Mouse (Mus musculus) midbrain, postnatal 0 days (tissue): ENCODE results near the gene Gtf2f2. TPM values are rescaled to one million over a fixed set of nuclear protein-coding genes. Genes with fewer than 3 reads are reported as not detected.
A peak's percentile ranks its signal among the peaks of the same experiment; 100 is the strongest.

Experiments used
- ATAC-seq: fragments of 200-750 bp; cut with Nextera tagmentation; 2 replicates; pipeline ENCODE4 v1.8.0; 2017; ENCODE audit warnings: moderate number of reproducible peaks, mild to moderate bottlenecking, moderate TSS enrichment, moderate library complexity; ENCODE audit not compliant: low FRiP score
- DNase-seq: peaks from one replicate; pipeline ENCODE4 v3.0.0-alpha.2; 2015; ENCODE audit warnings: low spot score
- H3K27ac ChIP-seq: fragments of 300-500 bp; sonication (generic); 2 replicates; pipeline ENCODE4 v1.5.1; 2014; ENCODE audit warnings: low read depth, mild to moderate bottlenecking, low read length, mixed read lengths
- H3K27me3 ChIP-seq: fragments of 300-500 bp; sonication (generic); 2 replicates; pipeline ENCODE4 v1.6.1; 2014; ENCODE audit warnings: low read length, control low read depth, mixed read lengths; ENCODE audit not compliant: insufficient read depth
- H3K36me3 ChIP-seq: fragments of 300-500 bp; sonication (generic); 2 replicates; pipeline ENCODE4 v1.6.1; 2014; ENCODE audit warnings: low read length, control low read depth, mixed read lengths; ENCODE audit not compliant: insufficient read depth
- H3K4me1 ChIP-seq: fragments of 300-500 bp; sonication (generic); 2 replicates; pipeline ENCODE4 v1.6.1; 2014; ENCODE audit warnings: mild to moderate bottlenecking, control low read depth, antibody characterized with exemption, low read length, mixed read lengths; ENCODE audit not compliant: insufficient read depth
- H3K4me2 ChIP-seq: fragments of 300-500 bp; sonication (generic); 2 replicates; pipeline ENCODE4 v1.6.1; 2014; ENCODE audit warnings: low read depth, mild to moderate bottlenecking, low read length, mixed read lengths; ENCODE audit not compliant: poor library complexity, severe bottlenecking
- H3K4me3 ChIP-seq: fragments of 300-500 bp; sonication (generic); 2 replicates; pipeline ENCODE4 v1.5.1; 2014; ENCODE audit warnings: low read depth, mild to moderate bottlenecking, low read length, moderate library complexity
- H3K9ac ChIP-seq: fragments of 300-500 bp; sonication (generic); replicated peaks from 2 replicates; pipeline ENCODE4 v1.6.1; 2014; ENCODE audit warnings: mild to moderate bottlenecking, low read length, moderate library complexity, mixed read lengths; ENCODE audit not compliant: poor library complexity, severe bottlenecking
- H3K9me3 ChIP-seq: fragments of 300-500 bp; sonication (generic); 2 replicates; pipeline ENCODE4 v1.6.1; 2016; ENCODE audit warnings: low read length, control low read depth
- CTCF ChIP-seq: IDR thresholded peaks from 2 replicates; pipeline ENCODE4 v1.5.1; 2016; ENCODE audit warnings: antibody characterized with exemption, mild to moderate bottlenecking
- WGBS: fragments of 180-500 bp; shearing (Covaris S2); extraction: QIAGEN DNeasy Blood & Tissue Kit; methylation state at CpG from one replicate; pipeline ENCODE4 v1.1.7; 2014; 5-methylcytosine and 5-hydroxymethylcytosine counted together
- polyA plus RNA-seq: library from polyadenylated mRNA; unstranded; fragments of >200 nt; fragmentation: Nextera tagmentation; extraction: Ambion mirVana; gene quantifications from 2 replicates; pipeline ENCODE4 v1.2.1, GENCODE M21; 2015
- total RNA-seq: library from RNA; depleted of rRNA; stranded (reverse); fragments of >200 nt; gene quantifications from 2 replicates; pipeline ENCODE4 v1.2.3, GENCODE M21; 2014

The Gtf2f2 gene
- total and polyA plus RNA-seq, 2 experiments from 2014 or later, result 22.7 to 42.6 TPM

DNA sequence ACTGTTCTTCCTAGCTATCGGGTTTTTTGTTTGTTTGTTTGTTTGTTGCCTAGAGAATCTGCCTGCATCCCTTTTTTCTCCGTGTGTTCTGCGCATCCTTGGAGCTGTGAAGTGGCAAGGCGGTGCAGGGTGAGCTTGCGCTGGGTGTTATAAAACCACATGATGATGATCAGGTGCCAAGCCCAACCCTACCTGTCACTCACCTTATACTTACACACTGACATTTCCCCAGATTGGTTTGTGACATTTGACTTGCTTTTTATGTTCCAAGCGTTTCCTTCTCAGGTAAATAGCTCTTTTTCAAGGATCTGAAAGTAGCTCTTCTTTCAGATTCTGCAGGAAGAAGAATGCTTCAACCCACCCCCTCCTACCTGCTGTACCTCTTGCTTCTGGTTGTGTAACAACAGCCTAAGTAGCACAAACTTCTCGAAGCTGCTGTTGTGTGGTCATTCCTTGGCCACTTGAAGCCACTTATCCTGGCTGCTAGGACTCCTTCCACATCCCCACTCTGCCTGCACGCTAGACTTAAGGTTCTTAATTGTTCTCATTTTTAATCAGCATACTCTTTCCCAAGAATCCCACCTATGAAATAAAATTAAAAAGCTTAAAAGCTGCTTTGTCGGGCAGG is 143.8 kb downstream of the Gtf2f2 start:
- no peaks in the 10 kb centered on the region for H3K4me1 ChIP-seq
- no peaks in the 10 kb centered on the region for H3K9me3 ChIP-seq
- ATAC-seq (no peak), DNase-seq (no peak)
- no peak overlapping the region for H3K9ac ChIP-seq
- H3K36me3 ChIP-seq, result no peaks in the 10 kb centered on the region
- H3K27ac ChIP-seq, result no peak overlapping the region
- H3K4me2 ChIP-seq, result no peak overlapping the region
- no peak for TF ChIP-seq CTCF
- WGBS, result 80% methylated on average over 9 of the region's 9 CpGs
- no peak overlapping the region for H3K4me3 ChIP-seq
- H3K27me3 ChIP-seq, result no peaks in the 10 kb centered on the region

DNA sequence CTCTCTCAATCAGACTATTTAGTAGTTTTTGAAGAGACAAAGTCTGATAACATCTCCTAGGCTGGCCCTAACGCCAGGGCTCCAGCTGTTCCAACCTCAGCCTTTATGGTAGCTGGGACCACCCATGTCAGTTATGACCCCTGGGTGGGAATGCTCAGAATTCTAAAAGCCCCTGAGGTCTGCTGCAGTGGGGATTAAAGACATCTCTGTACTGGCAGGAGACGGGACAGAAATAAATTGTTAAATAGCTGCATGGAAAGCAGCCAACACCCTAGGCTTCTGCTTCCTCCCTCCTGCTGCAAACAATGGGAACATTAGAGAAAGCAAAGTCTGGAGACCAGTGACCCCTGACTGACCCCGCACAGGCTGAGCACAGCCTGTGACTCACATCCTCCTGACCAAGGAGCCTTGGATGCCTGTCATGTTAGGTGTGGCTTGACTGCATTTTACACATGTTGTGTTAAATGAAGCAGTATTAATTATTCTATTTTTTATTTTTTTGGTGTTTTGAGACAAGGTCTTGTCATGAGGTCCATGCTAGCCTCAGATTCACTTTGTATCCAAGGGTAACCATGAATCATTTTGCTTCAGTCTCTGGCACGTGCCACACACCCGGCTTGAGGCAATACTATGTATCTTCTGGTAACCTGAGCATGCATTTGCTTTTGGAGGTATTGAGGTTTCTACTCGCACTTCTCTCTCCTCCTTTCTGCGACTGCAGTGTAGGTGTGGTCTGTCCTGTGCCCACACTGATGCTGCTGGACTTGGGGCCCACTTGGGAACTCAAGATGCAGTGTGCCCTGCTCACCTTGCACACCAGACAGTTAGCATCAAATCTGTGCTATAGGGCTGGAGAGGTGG is 146.9 kb downstream of the Gtf2f2 start:
- no peak for TF ChIP-seq CTCF
- Histone ChIP-seq H3K4me2 (no peak overlapping the region), H3K27me3 (no peaks in the 10 kb centered on the region), H3K27ac (no peak overlapping the region), H3K9ac (no peak overlapping the region), H3K4me3 (no peak overlapping the region), H3K36me3 (no peaks in the 10 kb centered on the region), H3K9me3 (no peaks in the 10 kb centered on the region), H3K4me1 (no peaks in the 10 kb centered on the region)
- peak; percentile 60; the same call in 1 of the 2 replicates for ATAC-seq
- 12% methylated on average over 7 of the region's 7 CpGs for WGBS
- DNase-seq, result peak; percentile 60

- no peak for TF ChIP-seq CTCF
- H3K4me2 ChIP-seq, result no peak overlapping the region
- WGBS, result 92% methylated on average over 6 of the region's 6 CpGs
- H3K36me3 ChIP-seq, result no peaks in the 10 kb centered on the region
- no peak overlapping the region for H3K4me3 ChIP-seq
- H3K27ac ChIP-seq, result no peak overlapping the region
- no peaks in the 10 kb centered on the region for H3K9me3 ChIP-seq
- ATAC-seq (no peak), DNase-seq (no peak)
- no peaks in the 10 kb centered on the region for H3K4me1 ChIP-seq
- H3K27me3 ChIP-seq, result no peaks in the 10 kb centered on the region
- H3K9ac ChIP-seq, result no peak overlapping the region
Observed at GRCm38 (mm10) chr14:75862701-75863100, 148.0 kb downstream of the Gtf2f2 start.

- 92% methylated on average over 2 of the region's 2 CpGs for WGBS
Observed at GRCm38 (mm10) chr14:75859619-75860018, 151.0 kb downstream of the Gtf2f2 start.

DNA sequence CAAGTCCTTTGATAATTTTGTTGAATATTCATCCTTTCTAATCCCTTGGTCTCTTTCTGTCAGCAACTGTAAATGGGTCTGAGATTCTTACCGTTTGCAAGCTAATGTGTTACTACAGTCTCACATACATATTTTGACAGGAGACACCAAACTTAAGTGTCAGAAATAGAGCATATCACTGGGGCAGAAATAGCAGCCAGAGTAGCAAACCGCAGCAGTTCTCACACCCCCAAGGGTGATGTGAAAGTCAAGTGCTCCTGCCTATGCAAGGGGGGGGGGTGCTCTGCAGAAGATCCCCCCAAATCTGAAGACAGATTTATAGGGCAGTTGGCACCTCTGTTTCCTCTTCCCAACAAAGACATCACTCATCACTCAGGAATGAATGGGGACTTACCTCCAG is 152.5 kb downstream of the Gtf2f2 start:
- Histone ChIP-seq H3K27ac (no peak overlapping the region), H3K9ac (no peak overlapping the region), H3K9me3 (no peaks in the 10 kb centered on the region), H3K4me3 (no peak overlapping the region), H3K4me1 (no peaks in the 10 kb centered on the region), H3K27me3 (no peaks in the 10 kb centered on the region), H3K4me2 (no peak overlapping the region), H3K36me3 (no peaks in the 10 kb centered on the region)
- WGBS, result 77% methylated on average over 2 of the region's 2 CpGs
- DNase-seq, result no peak
- no peak for ATAC-seq
- no peak for TF ChIP-seq CTCF

More at GRCm38 (mm10) chr14:75859619-75860018, 151.0 kb downstream of the Gtf2f2 start:
- Histone ChIP-seq H3K27ac (no peak overlapping the region), H3K9ac (no peak overlapping the region), H3K4me3 (no peak overlapping the region), H3K4me2 (no peak overlapping the region), H3K4me1 (no peaks in the 10 kb centered on the region), H3K9me3 (no peaks in the 10 kb centered on the region), H3K27me3 (no peaks in the 10 kb centered on the region), H3K36me3 (no peaks in the 10 kb centered on the region)
- DNase-seq, result no peak
- ATAC-seq, result no peak
- TF ChIP-seq CTCF, result no peak
